Mouse (Mus musculus): ENCODE results near the gene Capns2. TPM values are rescaled to one million over a fixed set of nuclear protein-coding genes. Genes with fewer than 3 reads are reported as not detected.

The Capns2 gene
- polyA plus RNA-seq, 1 experiment from 2014 or later, result 0.31 TPM

- ATAC-seq (ENCODE audit: insufficient read depth, low FRiP score, low TSS enrichment) (no peak), DNase-seq (ENCODE audit: low spot score) (no peak)
- no peak overlapping the region for H3K27ac ChIP-seq (ENCODE audit: low read depth, low read length)
- no peak overlapping the region for H3K9ac ChIP-seq (ENCODE audit: low read length)
- no peaks in the 10 kb centered on the region for H3K36me3 ChIP-seq (ENCODE audit: control insufficient read depth, insufficient read depth, low read length)
- H3K4me1 ChIP-seq (ENCODE audit: control insufficient read depth, insufficient read depth, low read length), result no peaks in the 10 kb centered on the region
- no peak overlapping the region for H3K4me2 ChIP-seq (ENCODE audit: low read depth)
- WGBS, result 89% methylated on average over 3 of the region's 3 CpGs
- H3K4me3 ChIP-seq (ENCODE audit: low read depth, low read length), result no peak overlapping the region
- H3K9me3 ChIP-seq (ENCODE audit: control insufficient read depth, low read length), result no peaks in the 10 kb centered on the region
- no peaks in the 10 kb centered on the region for H3K27me3 ChIP-seq (ENCODE audit: control insufficient read depth, insufficient read depth, low read length)
These were observed 20.6 kb downstream of the Capns2 start for GRCm38 (mm10) chr8:92921768-92922167.

- H3K9ac ChIP-seq (ENCODE audit: low read length), result no peak overlapping the region
- no peak overlapping the region for H3K27ac ChIP-seq (ENCODE audit: low read depth, low read length)
- no peak overlapping the region for H3K4me2 ChIP-seq (ENCODE audit: low read depth)
- no peaks in the 10 kb centered on the region for H3K9me3 ChIP-seq (ENCODE audit: control insufficient read depth, low read length)
- ATAC-seq (ENCODE audit: insufficient read depth, low FRiP score, low TSS enrichment) (no peak), DNase-seq (ENCODE audit: low spot score) (no peak)
- H3K4me3 ChIP-seq (ENCODE audit: low read depth, low read length), result no peak overlapping the region
- H3K27me3 ChIP-seq (ENCODE audit: control insufficient read depth, insufficient read depth, low read length), result no peaks in the 10 kb centered on the region
- 74% methylated on average over 4 of the region's 4 CpGs for WGBS
- no peaks in the 10 kb centered on the region for H3K4me1 ChIP-seq (ENCODE audit: control insufficient read depth, insufficient read depth, low read length)
- H3K36me3 ChIP-seq (ENCODE audit: control insufficient read depth, insufficient read depth, low read length), result no peaks in the 10 kb centered on the region
These were observed 27.8 kb downstream of the Capns2 start for GRCm38 (mm10) chr8:92928986-92929385.

- Histone ChIP-seq H3K4me1 (ENCODE audit: control insufficient read depth, insufficient read depth, low read length) (no peaks in the 10 kb centered on the region), H3K9me3 (ENCODE audit: control insufficient read depth, low read length) (no peaks in the 10 kb centered on the region), H3K27me3 (ENCODE audit: control insufficient read depth, insufficient read depth, low read length) (no peaks in the 10 kb centered on the region), H3K4me2 (ENCODE audit: low read depth) (no peak overlapping the region), H3K4me3 (ENCODE audit: low read depth, low read length) (no peak overlapping the region), H3K36me3 (ENCODE audit: control insufficient read depth, insufficient read depth, low read length) (no peaks in the 10 kb centered on the region), H3K9ac (ENCODE audit: low read length) (no peak overlapping the region), H3K27ac (ENCODE audit: low read depth, low read length) (no peak overlapping the region)
- ATAC-seq (ENCODE audit: insufficient read depth, low FRiP score, low TSS enrichment) (no peak), DNase-seq (ENCODE audit: low spot score) (no peak)
- 77% methylated on average over 4 of the region's 4 CpGs for WGBS
These were observed 36.8 kb downstream of the Capns2 start for GRCm38 (mm10) chr8:92938056-92938455.

- Histone ChIP-seq H3K27me3 (ENCODE audit: control insufficient read depth, insufficient read depth, low read length) (no peaks in the 10 kb centered on the region), H3K4me2 (ENCODE audit: low read depth) (no peak overlapping the region), H3K36me3 (ENCODE audit: control insufficient read depth, insufficient read depth, low read length) (no peaks in the 10 kb centered on the region), H3K4me3 (ENCODE audit: low read depth, low read length) (no peak overlapping the region), H3K9ac (ENCODE audit: low read length) (no peak overlapping the region), H3K4me1 (ENCODE audit: control insufficient read depth, insufficient read depth, low read length) (no peaks in the 10 kb centered on the region), H3K9me3 (ENCODE audit: control insufficient read depth, low read length) (no peaks in the 10 kb centered on the region), H3K27ac (ENCODE audit: low read depth, low read length) (no peak overlapping the region)
- 90% methylated on average over 4 of the region's 4 CpGs for WGBS
- DNase-seq (ENCODE audit: low spot score) (no peak), ATAC-seq (ENCODE audit: insufficient read depth, low FRiP score, low TSS enrichment) (no peak)
These were observed 47.9 kb downstream of the Capns2 start for GRCm38 (mm10) chr8:92949071-92949470.

GRCm38 (mm10) chr8:92950639-92951371 lies 49.6 kb downstream of the Capns2 start:
- no peak for DNase-seq (ENCODE audit: low spot score)

More at GRCm38 (mm10) chr8:92950639-92951371, 49.6 kb downstream of the Capns2 start:
- no peak overlapping the region for H3K4me2 ChIP-seq (ENCODE audit: low read depth)
- WGBS, result 79% methylated on average over 12 of the region's 12 CpGs
- H3K4me1 ChIP-seq (ENCODE audit: control insufficient read depth, insufficient read depth, low read length), result no peaks in the 10 kb centered on the region
- ATAC-seq (ENCODE audit: insufficient read depth, low FRiP score, low TSS enrichment), result no peak
- no peaks in the 10 kb centered on the region for H3K27me3 ChIP-seq (ENCODE audit: control insufficient read depth, insufficient read depth, low read length)
- no peaks in the 10 kb centered on the region for H3K36me3 ChIP-seq (ENCODE audit: control insufficient read depth, insufficient read depth, low read length)
- H3K4me3 ChIP-seq (ENCODE audit: low read depth, low read length), result no peak overlapping the region
- no peak overlapping the region for H3K27ac ChIP-seq (ENCODE audit: low read depth, low read length)
- no peaks in the 10 kb centered on the region for H3K9me3 ChIP-seq (ENCODE audit: control insufficient read depth, low read length)
- no peak overlapping the region for H3K9ac ChIP-seq (ENCODE audit: low read length)

Small RNA genes within 50 kb of the gene (microRNA-seq; reads per million reads assigned to microRNA genes)
- gene Gm22151, result not detected

Other genes with a start within 250 kb of the Capns2 start
- gene Irx6, start 227.1 kb upstream of the Capns2 start, polyA plus RNA-seq (2014; fragmentation: Nextera tagmentation; extraction: Ambion mirVana), result 2.0 and 2.3 TPM in 2 replicates
- gene Mmp2, start 74.1 kb upstream of the Capns2 start, polyA plus RNA-seq (2014; fragmentation: Nextera tagmentation; extraction: Ambion mirVana), result 79.8 and 90.7 TPM in 2 replicates
- gene Lpcat2, start 46.1 kb upstream of the Capns2 start, polyA plus RNA-seq (2014; fragmentation: Nextera tagmentation; extraction: Ambion mirVana), result 4.4 and 5.7 TPM in 2 replicates
- gene Slc6a2, start 58.7 kb downstream of the Capns2 start, polyA plus RNA-seq (2014; fragmentation: Nextera tagmentation; extraction: Ambion mirVana), result not detected in 2 replicates
- gene Ces1a, start 146.8 kb downstream of the Capns2 start, polyA plus RNA-seq (2014; fragmentation: Nextera tagmentation; extraction: Ambion mirVana), result not detected in 2 replicates
- gene Ces1b, start 178.6 kb downstream of the Capns2 start, polyA plus RNA-seq (2014; fragmentation: Nextera tagmentation; extraction: Ambion mirVana), result not detected in 2 replicates
- not detected in 2 replicates for gene Ces1c, start 229.9 kb downstream of the Capns2 start, polyA plus RNA-seq (2014; fragmentation: Nextera tagmentation; extraction: Ambion mirVana)